Mouse (Mus musculus) embryo, embryonic 10.5 days (tissue): ENCODE measurements at regions not wholly inside any gene's neighbourhood (a gene's known extent, or its start where the extent isn't known, plus 50 kb on each side); places are given as distances from the start of the nearest gene placed in this dataset.

Source experiments
- DNase-seq: peaks from one replicate; pipeline ENCODE4 v3.0.0-alpha.2; 2015; ENCODE audit warnings: low spot score

GRCm38 (mm10) chr4:150800774-150801173 is 52.9 kb upstream of the Errfi1 start:
- DNase-seq = no peak

GRCm38 (mm10) chr4:150799550-150800398 is 53.9 kb upstream of the Errfi1 start:
- DNase-seq = no peak

GRCm38 (mm10) chr4:150798783-150799530 is 54.8 kb upstream of the Errfi1 start:
- no peak for DNase-seq

DNA sequence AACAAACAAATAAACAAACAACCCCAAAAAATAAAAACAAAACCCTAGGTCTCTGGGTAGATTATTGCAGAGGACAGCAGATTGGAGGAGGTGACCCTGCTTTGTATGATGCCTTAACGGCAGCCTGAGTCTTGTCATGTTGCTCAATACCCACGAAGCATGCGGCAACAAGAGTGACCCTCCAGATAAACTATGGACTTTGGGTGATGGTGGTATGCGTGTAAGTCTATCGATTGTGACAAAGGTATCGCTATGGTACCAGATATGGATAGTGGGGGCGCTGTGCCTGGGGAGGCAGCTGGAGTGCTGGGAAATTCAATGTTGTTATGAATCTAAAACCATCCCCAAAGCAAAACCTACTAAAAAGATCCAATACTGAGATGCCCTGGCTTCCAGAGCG is 55.4 kb upstream of the Errfi1 start:
- DNase-seq = no peak

DNA sequence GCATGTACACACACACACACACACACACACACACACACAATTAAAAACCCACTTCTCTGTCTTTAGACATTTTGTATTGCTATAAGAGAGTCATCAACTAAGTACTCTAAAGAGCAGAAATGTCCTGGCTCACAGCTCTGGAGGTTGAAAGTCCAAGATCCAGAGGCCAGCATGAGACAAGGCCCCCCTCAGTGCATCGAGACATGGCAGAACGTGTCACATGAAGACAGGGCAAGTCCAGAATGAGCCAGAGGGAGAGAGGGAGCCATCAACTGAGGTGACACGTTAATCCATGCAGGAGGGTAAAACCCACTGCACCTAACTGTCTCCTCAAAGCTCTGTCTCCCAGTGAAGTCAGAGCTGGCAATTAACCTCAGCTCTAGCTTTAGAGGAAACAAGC is 56.7 kb upstream of the Errfi1 start:
- DNase-seq = no peak

DNA sequence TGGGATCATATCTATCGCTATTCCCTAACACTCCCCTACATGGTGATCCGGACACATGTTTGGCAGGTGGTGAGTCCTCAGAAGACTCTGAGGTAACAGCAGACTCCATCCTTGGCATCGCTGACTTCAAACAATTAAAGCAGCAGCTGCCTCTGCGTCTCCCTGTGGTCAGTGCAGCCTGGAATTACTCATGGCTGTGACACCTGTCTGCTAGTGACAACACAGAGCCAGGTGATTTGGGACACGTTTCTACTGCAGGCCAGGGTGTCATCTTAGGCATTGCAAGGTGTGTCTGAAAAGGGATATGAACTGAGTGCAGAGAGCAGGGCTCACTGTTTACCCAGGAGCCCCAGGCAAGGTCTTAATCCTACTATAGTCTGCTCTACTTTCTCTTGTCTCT is 58.8 kb upstream of the Errfi1 start:
- DNase-seq = no peak

- DNase-seq = peak; percentile 80
Observed at GRCm38 (mm10) chr4:150794257-150794794, 59.4 kb upstream of the Errfi1 start.

DNA sequence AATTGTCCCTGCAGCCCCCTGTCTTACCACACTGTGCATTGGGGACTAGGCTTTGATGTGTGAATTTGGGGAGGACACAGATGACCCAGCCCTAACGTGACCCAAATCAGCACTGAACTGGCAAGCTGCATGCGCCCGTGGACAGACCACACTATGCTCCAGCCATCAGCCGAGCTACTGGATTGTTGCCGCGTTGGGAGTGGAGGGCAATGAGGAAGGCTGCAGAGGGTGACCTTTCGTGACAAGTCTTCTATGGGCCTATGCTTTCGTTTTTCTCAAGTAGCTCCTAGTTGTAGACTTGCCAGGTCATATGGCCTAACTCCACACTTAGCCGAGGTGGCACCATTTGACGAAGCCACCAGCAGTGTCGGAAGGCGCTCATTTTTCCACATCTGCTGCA is 60.6 kb upstream of the Errfi1 start:
- DNase-seq = no peak

DNA sequence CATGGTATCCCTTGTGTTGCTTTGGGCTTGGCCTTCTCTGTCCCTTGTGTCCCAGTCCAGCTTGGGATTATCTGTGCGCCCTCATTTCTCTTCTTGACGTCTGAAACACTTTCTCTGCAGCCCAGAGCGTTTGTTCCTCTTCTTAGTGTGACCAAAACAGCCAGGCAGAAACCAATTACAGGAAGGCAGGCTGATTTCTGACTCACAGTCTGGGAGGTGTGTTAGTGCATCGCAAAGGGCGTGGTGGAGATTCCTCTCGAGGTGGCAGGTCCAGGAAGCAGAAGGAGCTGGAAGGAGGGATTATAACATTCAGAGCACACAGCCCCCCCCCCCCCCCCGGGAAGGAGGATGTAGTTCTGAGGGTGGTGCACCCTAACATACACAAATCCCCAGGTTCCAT is 64.6 kb upstream of the Errfi1 start:
- no peak for DNase-seq

- no peak for DNase-seq
Observed at GRCm38 (mm10) chr4:150787113-150787512, 66.6 kb upstream of the Errfi1 start.

DNA sequence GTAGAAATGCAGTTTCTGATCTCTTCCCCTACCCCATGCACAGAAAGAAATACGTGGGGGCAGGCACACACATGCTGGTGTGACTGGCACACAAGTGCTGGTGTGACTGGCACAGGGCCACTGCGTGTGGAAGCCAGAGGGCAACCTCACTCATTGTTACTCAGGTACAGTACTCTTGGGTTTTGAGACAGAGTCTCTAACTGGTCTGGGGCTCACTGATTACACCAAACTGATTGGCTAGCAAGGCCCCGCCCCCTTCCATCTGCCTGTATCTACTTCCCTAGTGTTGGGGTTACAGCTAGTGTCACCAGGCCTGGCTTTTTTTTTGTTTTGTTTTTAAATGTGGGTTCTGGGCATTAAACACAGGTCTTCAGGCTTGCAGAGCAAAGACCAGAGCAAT is 67.1 kb upstream of the Errfi1 start:
- DNase-seq = no peak

DNA sequence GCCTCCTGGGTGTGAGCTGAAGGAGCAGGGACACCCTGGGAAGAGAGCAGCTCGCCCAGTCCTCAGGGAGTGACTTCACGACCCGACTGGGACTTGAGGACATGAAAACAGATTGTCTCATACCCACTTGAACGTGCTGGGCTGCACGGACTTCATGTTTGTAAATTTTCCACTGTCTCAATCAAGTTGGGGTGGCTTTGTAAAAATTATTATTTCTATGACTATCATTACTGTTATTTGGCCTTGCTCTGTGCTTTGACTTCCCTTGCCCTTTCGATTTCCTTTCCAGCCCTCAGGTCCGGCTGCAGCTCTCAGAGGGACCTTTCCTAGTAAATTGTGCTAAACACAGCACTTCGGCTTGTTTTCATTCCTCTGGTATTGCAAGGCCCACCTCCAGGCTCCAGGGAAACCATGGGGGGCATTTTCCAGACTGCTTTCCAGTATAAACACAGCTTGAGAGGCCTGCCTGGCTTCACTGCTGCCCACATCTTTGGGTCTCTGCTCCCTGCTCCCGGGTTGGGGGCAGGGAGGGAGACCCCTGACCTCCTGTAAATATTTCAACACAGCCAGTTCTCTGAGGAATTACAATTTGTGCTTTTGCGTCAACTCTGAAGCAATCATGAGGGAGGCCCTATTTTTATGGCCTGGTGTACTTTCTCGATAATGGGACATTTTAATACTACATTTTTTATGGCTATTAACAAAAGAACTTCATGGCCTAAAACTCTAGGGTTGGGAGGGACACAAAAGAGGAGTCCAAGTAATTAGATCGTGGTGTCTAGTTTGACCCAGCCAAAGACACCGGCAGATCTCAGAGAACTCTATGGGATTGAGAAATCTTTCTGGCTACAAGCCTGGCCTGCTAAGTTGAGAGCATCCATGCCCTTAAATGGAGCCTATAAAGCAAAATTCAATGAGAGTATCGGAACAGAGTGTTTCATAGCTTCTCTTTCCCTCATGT is 68.9 kb upstream of the Errfi1 start:
- DNase-seq = peak; percentile 74

GRCm38 (mm10) chr4:150781304-150781703 is 72.4 kb upstream of the Errfi1 start:
- no peak for DNase-seq

- peak; percentile 39 for DNase-seq
Observed at GRCm38 (mm10) chr4:150779340-150779739, 74.4 kb upstream of the Errfi1 start.

DNA sequence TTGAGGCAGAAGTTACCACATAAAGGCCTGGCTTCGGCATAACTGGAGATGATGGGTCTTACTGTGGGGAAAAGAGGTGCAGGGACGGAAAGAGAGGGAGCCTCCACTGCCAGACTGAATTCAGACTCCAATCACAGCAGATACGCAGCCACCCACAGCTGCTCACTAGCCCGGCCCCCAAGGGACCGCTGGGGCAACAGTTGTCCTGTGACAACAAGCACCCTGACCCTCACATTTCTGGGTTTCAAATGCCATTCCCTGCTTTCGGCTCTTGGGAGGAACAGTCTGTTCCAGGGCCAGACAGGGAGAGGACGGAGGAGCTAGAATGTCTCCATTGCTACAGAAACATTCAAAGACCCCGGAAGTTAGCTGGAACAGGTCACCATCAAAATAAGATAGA is 75.0 kb upstream of the Errfi1 start:
- no peak for DNase-seq

DNA sequence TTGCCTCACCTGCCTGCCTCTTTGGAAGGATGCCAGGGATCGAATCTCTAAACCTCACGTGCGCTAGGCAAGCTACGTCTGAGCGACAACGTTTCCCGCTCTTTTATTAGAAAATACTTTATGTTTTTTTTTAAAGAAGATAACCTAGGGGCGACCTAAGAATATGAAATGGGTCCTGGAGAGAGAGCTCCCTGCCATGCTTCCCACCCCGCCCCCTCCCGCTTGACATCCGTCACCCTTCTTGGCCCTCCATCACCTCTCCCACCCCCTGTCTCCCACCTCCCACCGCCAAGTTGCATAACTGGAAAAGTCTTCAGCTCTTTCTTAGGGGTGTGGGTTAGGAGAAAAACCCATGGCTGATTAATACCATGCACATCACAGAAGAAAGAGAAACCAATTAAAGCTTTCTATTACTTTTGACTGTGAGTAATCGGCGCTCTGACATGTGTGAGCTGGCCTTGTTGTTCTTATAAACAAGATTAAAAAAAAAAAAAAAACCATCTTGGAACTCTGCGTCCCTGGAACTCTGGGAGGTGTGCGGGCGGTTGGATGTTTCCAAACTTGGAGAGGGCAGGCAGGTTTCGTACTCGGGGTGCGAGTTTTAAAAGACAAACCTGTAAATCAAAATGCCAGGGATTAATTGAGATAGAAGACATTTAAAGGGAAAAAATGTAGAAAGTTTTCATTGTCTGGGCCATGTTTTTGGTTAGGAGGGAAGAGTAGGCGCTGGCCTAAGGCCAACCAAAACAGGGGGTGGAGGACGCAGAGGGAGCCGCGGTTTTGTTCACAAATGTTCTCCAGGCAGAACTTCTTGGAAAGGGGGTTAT is 77.8 kb upstream of the Errfi1 start:
- DNase-seq = no peak

DNA sequence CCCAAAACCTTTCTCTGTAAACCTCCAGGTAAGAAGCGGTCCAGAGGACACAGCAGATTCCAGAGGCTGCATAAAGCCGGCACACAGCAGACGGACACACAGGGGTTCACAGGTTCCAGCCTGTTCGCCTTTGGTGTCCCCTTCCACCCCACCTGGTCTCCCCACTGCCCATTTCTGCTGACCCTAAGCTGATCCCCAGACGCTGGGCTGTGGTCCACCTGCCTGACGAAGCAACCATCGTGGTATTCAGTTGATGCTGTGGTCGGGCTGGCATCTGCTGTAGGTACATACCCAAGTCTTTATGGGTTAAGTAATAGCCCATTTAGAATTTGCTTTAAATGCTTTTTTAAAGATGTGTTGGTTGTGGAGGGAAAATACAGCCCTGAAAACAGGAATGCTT is 78.4 kb upstream of the Errfi1 start:
- DNase-seq = no peak

GRCm38 (mm10) chr4:150774289-150774914 is 79.3 kb upstream of the Errfi1 start:
- no peak for DNase-seq

DNA sequence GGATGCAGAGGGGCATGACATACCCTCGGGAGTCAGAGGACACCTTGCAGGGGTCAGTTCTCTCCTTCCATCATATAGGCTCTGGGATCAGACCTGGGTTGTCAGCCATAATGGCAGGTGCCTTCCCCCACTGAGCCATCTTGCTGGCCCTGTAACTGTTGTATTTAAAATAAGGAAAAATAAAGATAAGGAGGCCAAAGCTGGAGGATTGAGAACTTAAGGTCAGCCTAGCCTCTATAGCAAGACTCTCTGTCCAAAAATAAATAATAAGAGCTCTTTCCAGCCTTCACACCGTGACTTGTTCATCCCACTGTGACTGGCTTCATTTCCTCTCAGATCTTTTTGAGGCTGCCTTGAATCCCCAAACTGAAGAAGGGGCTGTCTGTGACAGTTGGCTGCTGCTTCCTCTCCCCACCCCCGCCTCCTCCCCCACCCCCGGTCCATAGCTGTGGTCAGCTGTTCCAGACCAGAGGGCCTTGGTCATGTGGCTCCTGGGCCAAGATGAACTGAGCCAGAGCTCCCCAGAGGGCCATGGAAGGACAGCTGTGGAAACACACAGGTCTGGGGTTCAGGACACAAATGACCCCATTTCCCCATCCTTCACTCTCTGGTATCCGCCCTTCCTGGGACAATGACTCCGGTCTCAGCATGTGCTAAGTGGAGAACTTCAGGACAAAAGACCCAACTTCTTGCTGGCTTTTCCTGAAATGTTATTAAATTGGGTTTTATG is 81.6 kb upstream of the Errfi1 start:
- peak; percentile 36 for DNase-seq

- no peak for DNase-seq
Observed at GRCm38 (mm10) chr4:150771469-150771868, 82.2 kb upstream of the Errfi1 start.
